Mouse (Mus musculus) C2C12 (cell line): ENCODE measurements around the gene Mpdu1. TPM values are rescaled to one million over a fixed set of nuclear protein-coding genes. Genes with fewer than 3 reads are reported as not detected.

Experiments
- H3K27me3 ChIP-seq: one replicate; pipeline ENCODE4 v1.6.1; 2011; ENCODE audit not compliant: control insufficient read depth, insufficient read depth, insufficient read length
- H3K36me3 ChIP-seq: one replicate; pipeline ENCODE4 v1.6.1; 2011; ENCODE audit not compliant: control insufficient read depth, insufficient read depth
- H3K4me3 ChIP-seq: one replicate; pipeline ENCODE4 v1.5.1; 2011; ENCODE audit warnings: mild to moderate bottlenecking, control low read depth; ENCODE audit not compliant: poor library complexity, insufficient read depth, severe bottlenecking
- H3K79me2 ChIP-seq: one replicate; pipeline ENCODE4 v1.6.1; 2011; ENCODE audit not compliant: control insufficient read depth, insufficient read depth
- H3K79me3 ChIP-seq: one replicate; pipeline ENCODE4 v1.6.1; 2011; ENCODE audit warnings: low read depth, control low read depth
- H3ac ChIP-seq: one replicate; pipeline ENCODE3; 2011; ENCODE audit warnings: low read depth; ENCODE audit not compliant: control insufficient read depth, insufficient read length
- CEBPB ChIP-seq: IDR thresholded peaks from one replicate; pipeline ENCODE4 v1.6.1; 2011; ENCODE audit warnings: low read depth, mild to moderate bottlenecking, control low read depth, moderate library complexity
- CTCF ChIP-seq: IDR thresholded peaks from one replicate; pipeline ENCODE4 v1.5.1; 2011; ENCODE audit not compliant: control insufficient read depth, insufficient read depth, insufficient read length
- FOSL1 ChIP-seq: IDR thresholded peaks from one replicate; pipeline ENCODE4 v1.8.0; 2011; ENCODE audit warnings: mild to moderate bottlenecking, low read length; ENCODE audit not compliant: poor library complexity, insufficient read depth, severe bottlenecking
- MAX ChIP-seq: IDR thresholded peaks from one replicate; pipeline ENCODE4 v1.6.1; 2011; ENCODE audit warnings: mild to moderate bottlenecking, control low read depth
- MYOD1 ChIP-seq: IDR thresholded peaks from one replicate; pipeline ENCODE4 v1.6.1; 2011; ENCODE audit warnings: low read depth; ENCODE audit not compliant: control insufficient read depth, insufficient read length
- MYOG ChIP-seq: IDR thresholded peaks from one replicate; pipeline ENCODE4 v1.6.1; 2011; ENCODE audit not compliant: control insufficient read depth, insufficient read length; ENCODE audit errors: extremely low read depth
- USF1 ChIP-seq: IDR thresholded peaks from one replicate; pipeline ENCODE4 v1.6.1; 2011; ENCODE audit warnings: low read depth, mild to moderate bottlenecking, control low read depth, moderate library complexity
- polyA plus RNA-seq: library from polyadenylated mRNA; unstranded; fragments of >200 nt; fragmentation: generic; extraction: Trizol; gene quantifications from one replicate; pipeline ENCODE4 v1.2.1, GENCODE M21; 2012; ENCODE audit warnings: missing spikeins

The Mpdu1 gene
- polyA plus RNA-seq, 1 experiment: 95.8 TPM

- Histone ChIP-seq H3K36me3 (peaks cover 51% of the 10 kb centered on the region), H3ac (no peak overlapping the region), H3K4me3 (no peak overlapping the region), H3K79me3 (peaks cover 26% of the 10 kb centered on the region), H3K79me2 (peaks cover 39% of the 10 kb centered on the region), H3K27me3 (no peaks in the 10 kb centered on the region)
- no peak for TF ChIP-seq MAX
- TF ChIP-seq USF1: no peak
- no peak for TF ChIP-seq MYOD1
- no peak for TF ChIP-seq CEBPB
- TF ChIP-seq MYOG: no peak
- no peak for TF ChIP-seq FOSL1
- no peak for TF ChIP-seq CTCF
These were observed 1.4 kb upstream of the Mpdu1 start for GRCm38 (mm10) chr11:69663795-69664194.

- H3K36me3 ChIP-seq: peaks cover 48% of the 10 kb centered on the region
- no peak for TF ChIP-seq FOSL1
- TF ChIP-seq MYOG: no peak
- no peak for TF ChIP-seq USF1
- TF ChIP-seq CTCF: no peak
- no peak for TF ChIP-seq MYOD1
- TF ChIP-seq MAX: no peak
- no peak for TF ChIP-seq CEBPB
These were observed 677 bp upstream of the Mpdu1 start for GRCm38 (mm10) chr11:69662967-69663671.

GRCm38 (mm10) chr11:69661221-69661881 lies 1.1 kb downstream of the Mpdu1 start:
- H3K4me3 ChIP-seq: peak overlapping the region; percentile 43
- TF ChIP-seq FOSL1 (no peak), USF1 (no peak), MAX (no peak), CTCF (no peak), CEBPB (no peak), MYOG (no peak), MYOD1 (no peak)
- peaks cover 26% of the 10 kb centered on the region for H3K79me2 ChIP-seq
- peaks cover 13% of the 10 kb centered on the region for H3K79me3 ChIP-seq
- peak overlapping the region; percentile 40 for H3ac ChIP-seq
- H3K27me3 ChIP-seq: no peaks in the 10 kb centered on the region
- H3K36me3 ChIP-seq: peaks cover 51% of the 10 kb centered on the region

More at GRCm38 (mm10) chr11:69662967-69663671, 677 bp upstream of the Mpdu1 start:
- Histone ChIP-seq H3K79me2 (peaks cover 33% of the 10 kb centered on the region), H3K4me3 (peak overlapping the region; percentile 43), H3K79me3 (peaks cover 20% of the 10 kb centered on the region), H3ac (peak overlapping the region; percentile 65), H3K27me3 (no peaks in the 10 kb centered on the region)

- TF ChIP-seq USF1 (no peak), CEBPB (no peak), CTCF (no peak)
- H3K36me3 ChIP-seq: peaks cover 57% of the 10 kb centered on the region
- H3K79me3 ChIP-seq: peaks cover 13% of the 10 kb centered on the region
- H3K4me3 ChIP-seq: no peak overlapping the region
- no peak overlapping the region for H3ac ChIP-seq
- H3K27me3 ChIP-seq: no peaks in the 10 kb centered on the region
- H3K79me2 ChIP-seq: peaks cover 26% of the 10 kb centered on the region
These were observed 5.0 kb downstream of the Mpdu1 start for GRCm38 (mm10) chr11:69657462-69657881.

- TF ChIP-seq FOSL1 (no peak), MAX (no peak), MYOG (no peak), CEBPB (no peak), MYOD1 (no peak), USF1 (no peak), CTCF (no peak)
- Histone ChIP-seq H3K27me3 (no peaks in the 10 kb centered on the region), H3K79me3 (peaks cover 13% of the 10 kb centered on the region), H3K4me3 (no peak overlapping the region), H3K36me3 (peaks cover 63% of the 10 kb centered on the region), H3ac (no peak overlapping the region), H3K79me2 (peaks cover 23% of the 10 kb centered on the region)
These were observed 5.6 kb downstream of the Mpdu1 start for GRCm38 (mm10) chr11:69656617-69657461.
